Mouse (Mus musculus): ENCODE results near the gene Tst. TPM values are rescaled to one million over a fixed set of nuclear protein-coding genes. Genes with fewer than 3 reads are reported as not detected.
A peak's percentile ranks its signal among the peaks of the same experiment; 100 is the strongest.

The Tst gene
- total and polyA plus RNA-seq, 2 experiments from 2014 or later = 34.4 to 34.8 TPM

- Histone ChIP-seq H3K4me2 (ENCODE audit: low read depth, low read length, poor library complexity, severe bottlenecking) (no peak overlapping the region), H3K27me3 (ENCODE audit: insufficient read depth, low read length) (no peaks in the 10 kb centered on the region), H3K9ac (replicated peaks; ENCODE audit: low read length, poor library complexity, severe bottlenecking) (no peak overlapping the region), H3K9me3 (ENCODE audit: low read length) (no peaks in the 10 kb centered on the region), H3K4me3 (ENCODE audit: low read depth, low read length) (no peak overlapping the region), H3K36me3 (ENCODE audit: insufficient read depth, low read length) (no peaks in the 10 kb centered on the region), H3K4me1 (ENCODE audit: insufficient read depth, low read length) (no peaks in the 10 kb centered on the region; the same call in 1 of the 2 replicates), H3K27ac (ENCODE audit: low read depth, low read length) (no peak overlapping the region)
- DNase-seq (ENCODE audit: low spot score) (no peak), ATAC-seq (ENCODE audit: low FRiP score) (no peak)
- WGBS = 83% methylated on average over 6 of the region's 6 CpGs
- no peak for TF ChIP-seq CTCF (IDR thresholded peaks at IDR 0.05)
These were observed 43.4 kb upstream of the Tst start for GRCm38 (mm10) chr15:78449131-78449530.

- peak overlapping the region; percentile 71 for H3K27ac ChIP-seq (ENCODE audit: low read depth, low read length)
- H3K9me3 ChIP-seq (ENCODE audit: low read length) = no peaks in the 10 kb centered on the region
- H3K4me3 ChIP-seq (ENCODE audit: low read depth, low read length) = peak overlapping the region; percentile 21
- no peak overlapping the region for H3K9ac ChIP-seq (replicated peaks; ENCODE audit: low read length, poor library complexity, severe bottlenecking)
- ATAC-seq (ENCODE audit: low FRiP score) = peak; percentile 69
- peak overlapping the region; percentile 56 for H3K4me2 ChIP-seq (ENCODE audit: low read depth, low read length, poor library complexity, severe bottlenecking)
- under 1% methylated on average over 22 of the region's 22 CpGs for WGBS
- no peaks in the 10 kb centered on the region; the same call in 1 of the 2 replicates for H3K4me1 ChIP-seq (ENCODE audit: insufficient read depth, low read length)
- peak; percentile 93 for DNase-seq (ENCODE audit: low spot score)
- peak; percentile 95 for TF ChIP-seq CTCF (IDR thresholded peaks at IDR 0.05)
- H3K27me3 ChIP-seq (ENCODE audit: insufficient read depth, low read length) = no peaks in the 10 kb centered on the region
- H3K36me3 ChIP-seq (ENCODE audit: insufficient read depth, low read length) = no peaks in the 10 kb centered on the region
These were observed 42.2 kb upstream of the Tst start for GRCm38 (mm10) chr15:78447746-78448535.

- H3K27ac ChIP-seq (ENCODE audit: low read depth, low read length) = 0 out of 2 replicates have a peak overlapping the region, but pooled peaks have one; percentile 26
These were observed 41.4 kb upstream of the Tst start for GRCm38 (mm10) chr15:78447121-78447520.

GRCm38 (mm10) chr15:78443857-78444256 lies 38.1 kb upstream of the Tst start:
- no peaks in the 10 kb centered on the region for H3K4me1 ChIP-seq (ENCODE audit: insufficient read depth, low read length)
- TF ChIP-seq CTCF (IDR thresholded peaks at IDR 0.05) = no peak
- H3K9ac ChIP-seq (replicated peaks; ENCODE audit: low read length, poor library complexity, severe bottlenecking) = 0 out of 2 replicates have a peak overlapping the region, but pooled peaks have one; percentile 13
- H3K4me3 ChIP-seq (ENCODE audit: low read depth, low read length) = no peak overlapping the region
- DNase-seq (ENCODE audit: low spot score) = no peak
- H3K4me2 ChIP-seq (ENCODE audit: low read depth, low read length, poor library complexity, severe bottlenecking) = no peak overlapping the region
- WGBS = 39% methylated on average over 6 of the region's 6 CpGs
- no peaks in the 10 kb centered on the region for H3K27me3 ChIP-seq (ENCODE audit: insufficient read depth, low read length)
- H3K36me3 ChIP-seq (ENCODE audit: insufficient read depth, low read length) = no peaks in the 10 kb centered on the region
- no peak for ATAC-seq (ENCODE audit: low FRiP score)
- H3K27ac ChIP-seq (ENCODE audit: low read depth, low read length) = no peak overlapping the region
- no peaks in the 10 kb centered on the region for H3K9me3 ChIP-seq (ENCODE audit: low read length)

More at GRCm38 (mm10) chr15:78447121-78447520, 41.4 kb upstream of the Tst start:
- no peak overlapping the region for H3K4me2 ChIP-seq (ENCODE audit: low read depth, low read length, poor library complexity, severe bottlenecking)
- no peak for ATAC-seq (ENCODE audit: low FRiP score)
- no peak for TF ChIP-seq CTCF (IDR thresholded peaks at IDR 0.05)
- H3K4me1 ChIP-seq (ENCODE audit: insufficient read depth, low read length) = no peaks in the 10 kb centered on the region; the same call in 1 of the 2 replicates
- H3K9me3 ChIP-seq (ENCODE audit: low read length) = no peaks in the 10 kb centered on the region
- no peak for DNase-seq (ENCODE audit: low spot score)
- WGBS = 28% methylated on average over 7 of the region's 7 CpGs
- no peaks in the 10 kb centered on the region for H3K36me3 ChIP-seq (ENCODE audit: insufficient read depth, low read length)
- no peak overlapping the region for H3K4me3 ChIP-seq (ENCODE audit: low read depth, low read length)
- H3K9ac ChIP-seq (replicated peaks; ENCODE audit: low read length, poor library complexity, severe bottlenecking) = no peak overlapping the region; the same call in 1 of the 2 replicates
- H3K27me3 ChIP-seq (ENCODE audit: insufficient read depth, low read length) = no peaks in the 10 kb centered on the region

- ATAC-seq (ENCODE audit: low FRiP score) = no peak
These were observed 36.5 kb upstream of the Tst start for GRCm38 (mm10) chr15:78442231-78442630.

GRCm38 (mm10) chr15:78438973-78439372 lies 33.3 kb upstream of the Tst start:
- Histone ChIP-seq H3K4me2 (ENCODE audit: low read depth, low read length, poor library complexity, severe bottlenecking) (no peak overlapping the region), H3K9me3 (ENCODE audit: low read length) (no peaks in the 10 kb centered on the region), H3K27me3 (ENCODE audit: insufficient read depth, low read length) (no peaks in the 10 kb centered on the region), H3K4me3 (ENCODE audit: low read depth, low read length) (no peak overlapping the region), H3K36me3 (ENCODE audit: insufficient read depth, low read length) (peaks cover 14% of the 10 kb centered on the region), H3K4me1 (ENCODE audit: insufficient read depth, low read length) (peaks cover 6% of the 10 kb centered on the region; the same call in 1 of the 2 replicates), H3K9ac (replicated peaks; ENCODE audit: low read length, poor library complexity, severe bottlenecking) (no peak overlapping the region), H3K27ac (ENCODE audit: low read depth, low read length) (no peak overlapping the region)
- DNase-seq (ENCODE audit: low spot score) (no peak), ATAC-seq (ENCODE audit: low FRiP score) (no peak)
- WGBS = 78% methylated on average over 9 of the region's 9 CpGs
- TF ChIP-seq CTCF (IDR thresholded peaks at IDR 0.05) = no peak

More at GRCm38 (mm10) chr15:78442231-78442630, 36.5 kb upstream of the Tst start:
- Histone ChIP-seq H3K9ac (replicated peaks; ENCODE audit: low read length, poor library complexity, severe bottlenecking) (no peak overlapping the region), H3K4me2 (ENCODE audit: low read depth, low read length, poor library complexity, severe bottlenecking) (no peak overlapping the region), H3K27ac (ENCODE audit: low read depth, low read length) (no peak overlapping the region), H3K9me3 (ENCODE audit: low read length) (no peaks in the 10 kb centered on the region), H3K27me3 (ENCODE audit: insufficient read depth, low read length) (no peaks in the 10 kb centered on the region), H3K4me1 (ENCODE audit: insufficient read depth, low read length) (no peaks in the 10 kb centered on the region), H3K4me3 (ENCODE audit: low read depth, low read length) (no peak overlapping the region), H3K36me3 (ENCODE audit: insufficient read depth, low read length) (no peaks in the 10 kb centered on the region; the same call in 1 of the 2 replicates)
- 91% methylated on average over 19 of the region's 19 CpGs for WGBS
- no peak for TF ChIP-seq CTCF (IDR thresholded peaks at IDR 0.05)
- no peak for DNase-seq (ENCODE audit: low spot score)

All from midbrain, postnatal 0 days (tissue).